Comparison of ENCODE assay signal across 8 mouse cellular contexts in the genomic region with DNA sequence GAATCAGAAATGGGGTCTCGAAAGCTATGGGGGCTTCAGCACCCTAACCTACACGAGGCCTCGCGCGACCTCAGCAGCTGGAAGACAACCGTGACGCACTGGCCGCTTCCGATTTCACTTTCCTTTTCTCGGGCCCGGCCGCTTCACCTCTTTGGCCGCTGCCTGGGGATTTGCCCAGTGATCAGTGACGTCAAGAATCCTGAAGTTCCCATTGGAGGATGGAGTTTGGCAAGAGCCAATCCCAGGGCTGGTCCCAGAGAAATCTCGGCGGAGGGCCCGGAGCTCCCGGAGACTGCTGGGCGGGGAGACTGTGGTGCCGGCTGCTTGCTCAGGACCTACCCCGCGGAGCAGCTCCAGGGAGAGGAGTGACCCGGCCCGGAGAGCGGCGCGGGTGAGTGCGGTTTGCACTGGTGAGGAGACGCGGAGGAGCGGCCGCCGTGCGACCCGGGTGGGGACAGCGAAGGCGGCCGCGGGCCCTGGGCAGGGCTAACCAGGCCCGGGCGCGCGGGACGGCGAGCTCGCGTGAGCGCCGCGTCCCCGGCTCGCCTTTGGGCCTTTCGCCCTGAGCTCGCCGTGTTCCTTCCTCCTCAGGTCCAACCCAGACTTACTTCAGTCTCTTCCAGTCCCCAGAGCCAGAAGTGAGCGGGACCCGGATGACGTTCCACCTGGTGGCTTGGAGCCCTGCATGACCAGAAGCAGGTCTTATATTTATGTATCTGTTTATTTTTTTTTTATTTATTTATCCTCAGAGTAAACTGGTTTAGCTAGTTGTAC. TPM values are rescaled to one million over a fixed set of nuclear protein-coding genes. Genes with fewer than 3 reads are reported as not detected.
DNase-seq lines count a peak whose midpoint lies in the region; ATAC-seq lines count a peak whose summit lies in the region.

Gene Trim26 (plus strand): TSS at position 261 of the 774 bp plus-strand sequence.

- no peaks in the 10 kb centered on the region for H3K27me3 ChIP-seq in heart, embryonic 10.5 days (ENCODE audit: insufficient read depth, poor library complexity, severe bottlenecking)
- H3K27me3 ChIP-seq in kidney, embryonic 15.5 days, result 0 out of 2 replicates have a peak, but pooled peaks cover 4% of the 10 kb centered on the region

- under 1% methylated on average over 49 of the region's 58 CpGs for WGBS in heart, embryonic 10.5 days
- WGBS in kidney, embryonic 15.5 days, result under 1% methylated on average over 58 of the region's 58 CpGs

- H3K4me3 ChIP-seq in heart, embryonic 10.5 days, result peak within 1 kb of the TSS; percentile 79
- peak within 1 kb of the TSS; percentile 82 for H3K4me3 ChIP-seq in kidney, embryonic 15.5 days (replicated peaks)

- ATAC-seq in erythroblast, adult 5-6 weeks (replicated peaks; ENCODE audit: low FRiP score, poor library complexity, severe bottlenecking), result peak; percentile 99
- peak; percentile 99 for ATAC-seq in kidney, embryonic 15.5 days (replicated peaks; ENCODE audit: low FRiP score)
- peak; percentile 98 for ATAC-seq in monocyte, adult 5-6 weeks (replicated peaks; ENCODE audit: insufficient number of reproducible peaks, low FRiP score, low TSS enrichment, poor library complexity, severe bottlenecking)

- H3K9ac ChIP-seq in kidney, embryonic 15.5 days, result peak within 1 kb of the TSS; percentile 85

- H3K4me1 ChIP-seq in heart, embryonic 10.5 days, result peaks cover 8% of the 10 kb centered on the region; the same call in 1 of the 2 replicates
- peaks cover 13% of the 10 kb centered on the region for H3K4me1 ChIP-seq in kidney, embryonic 15.5 days

- H3K36me3 ChIP-seq in heart, embryonic 10.5 days, result no peaks in the 10 kb centered on the region
- H3K36me3 ChIP-seq in kidney, embryonic 15.5 days, result no peaks in the 10 kb centered on the region

- H3K27ac ChIP-seq in heart, embryonic 10.5 days, result peak within 1 kb of the TSS; percentile 96
- H3K27ac ChIP-seq in kidney, embryonic 15.5 days, result peak within 1 kb of the TSS; percentile 98

- H3K4me2 ChIP-seq in kidney, embryonic 15.5 days, result peak within 1 kb of the TSS; percentile 78

- no peaks in the 10 kb centered on the region for H3K9me3 ChIP-seq in heart, embryonic 10.5 days
- no peaks in the 10 kb centered on the region for H3K9me3 ChIP-seq in kidney, embryonic 15.5 days (replicated peaks)

- DNase-seq in B cell, adult 2 months, result peak; percentile 97 to 98
- peak; percentile 99 for DNase-seq in brain, adult 2 months (ENCODE audit: low read depth, low spot score)
- DNase-seq in heart, embryonic 10.5 days (ENCODE audit: low spot score), result peak; percentile 99
- DNase-seq in liver, result peak; percentile 95
- DNase-seq in spleen, postnatal 4 days (ENCODE audit: low spot score in 2 of 2), result peak; percentile 96 to 97

RNA-seq across cellular contexts. Expression of gene Trim26, which starts in this region (rescaled TPM):
- total RNA-seq in erythroblast, adult 5-6 weeks (2015; ENCODE audit: low replicate concordance), result 88.8 and 93.2 TPM in 2 replicates
- total RNA-seq in erythroblast, adult 5-6 weeks (2017; ENCODE audit: low replicate concordance), result 63.6 and 65.4 TPM in 2 replicates
- 27.1 and 30.4 TPM in 2 replicates for polyA plus RNA-seq in heart, embryonic 10.5 days (2016; fragmentation: Nextera tagmentation; extraction: Ambion mirVana)
- 40.3 and 45.9 TPM in 2 replicates for polyA plus RNA-seq in kidney, embryonic 15.5 days (2015; fragmentation: Nextera tagmentation; extraction: Ambion mirVana)
- 45.2 to 61.6 TPM (median 45.5 TPM) in 3 replicates for total RNA-seq in monocyte, adult 5-6 weeks (2017)

Comparison
In these comparisons a context has a peak if more than half of its experiments do, and no peak if none do; other contexts are left out.
1. Peak in every context shown above with its lines: DNase-seq, ATAC-seq, H3K4me3 ChIP-seq and H3K27ac ChIP-seq.